Mouse (Mus musculus) 3T3-L1 (cell line): Measurements from ENCODE around the gene Plekhg1.

Experiments
- DNase-seq: peaks from one replicate; pipeline ENCODE4 v3.0.0-alpha.2; 2015; ENCODE audit warnings: low read depth, low spot score

Plekhg1 gene

DNA sequence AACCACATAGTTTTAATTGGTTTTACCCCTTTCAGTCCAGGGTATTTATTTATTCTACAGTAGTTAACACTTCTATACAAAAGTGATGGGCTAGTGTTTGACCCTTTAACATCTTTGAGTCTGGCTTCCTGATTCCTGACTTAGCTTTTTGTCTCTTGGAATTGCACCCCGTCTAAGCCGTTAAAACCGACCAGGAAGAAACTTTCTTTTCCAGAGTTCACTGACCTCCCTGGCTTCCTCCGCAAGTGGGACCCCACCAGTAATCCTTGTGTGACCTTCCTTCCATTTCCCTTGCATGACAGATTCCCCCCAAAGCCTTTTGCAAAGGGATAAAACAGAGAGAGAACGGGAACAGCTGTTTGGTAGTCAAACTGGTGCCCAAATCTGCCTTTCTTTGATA, 1.6 kb downstream of the Plekhg1 start:
- DNase-seq, result no peak

DNA sequence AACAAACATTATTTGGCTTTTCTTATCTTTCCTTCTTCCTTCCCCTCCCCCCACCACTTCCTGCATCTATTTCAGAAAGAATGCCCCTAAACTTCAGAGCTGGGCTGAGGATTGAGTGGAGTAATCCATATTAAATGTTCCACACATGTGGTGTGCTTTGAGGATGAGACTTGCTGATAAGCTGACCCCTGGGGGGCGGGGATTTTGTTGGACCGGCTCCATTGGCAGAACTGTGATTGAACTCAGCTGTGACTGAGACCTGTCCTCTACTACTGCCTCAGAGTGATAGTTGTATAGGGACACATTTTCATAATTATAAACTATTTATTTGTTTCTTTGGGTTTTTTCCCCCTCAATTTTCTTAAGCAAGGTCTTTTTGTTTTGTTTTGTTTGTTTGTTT, 2.9 kb downstream of the Plekhg1 start:
- no peak for DNase-seq

DNA sequence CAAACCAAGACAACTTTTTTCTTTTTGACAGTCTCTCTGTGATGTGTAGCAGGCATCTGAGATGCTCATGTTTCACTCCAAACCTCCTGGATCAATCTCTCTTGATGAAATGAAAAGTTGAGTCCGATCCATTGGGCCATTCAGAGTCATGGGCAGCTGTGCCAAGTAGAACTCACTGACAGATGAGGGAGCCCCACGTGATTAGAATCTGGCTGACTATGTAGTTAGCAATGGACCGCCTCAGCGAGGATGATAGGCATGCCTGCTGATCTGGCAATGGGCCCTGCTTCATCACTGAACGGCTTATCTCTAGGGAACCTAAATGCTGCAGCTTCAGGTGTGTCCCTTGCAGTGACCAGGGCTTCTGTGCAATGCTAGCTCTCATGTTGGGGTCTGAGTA, 3.7 kb downstream of the Plekhg1 start:
- DNase-seq, result no peak

DNA sequence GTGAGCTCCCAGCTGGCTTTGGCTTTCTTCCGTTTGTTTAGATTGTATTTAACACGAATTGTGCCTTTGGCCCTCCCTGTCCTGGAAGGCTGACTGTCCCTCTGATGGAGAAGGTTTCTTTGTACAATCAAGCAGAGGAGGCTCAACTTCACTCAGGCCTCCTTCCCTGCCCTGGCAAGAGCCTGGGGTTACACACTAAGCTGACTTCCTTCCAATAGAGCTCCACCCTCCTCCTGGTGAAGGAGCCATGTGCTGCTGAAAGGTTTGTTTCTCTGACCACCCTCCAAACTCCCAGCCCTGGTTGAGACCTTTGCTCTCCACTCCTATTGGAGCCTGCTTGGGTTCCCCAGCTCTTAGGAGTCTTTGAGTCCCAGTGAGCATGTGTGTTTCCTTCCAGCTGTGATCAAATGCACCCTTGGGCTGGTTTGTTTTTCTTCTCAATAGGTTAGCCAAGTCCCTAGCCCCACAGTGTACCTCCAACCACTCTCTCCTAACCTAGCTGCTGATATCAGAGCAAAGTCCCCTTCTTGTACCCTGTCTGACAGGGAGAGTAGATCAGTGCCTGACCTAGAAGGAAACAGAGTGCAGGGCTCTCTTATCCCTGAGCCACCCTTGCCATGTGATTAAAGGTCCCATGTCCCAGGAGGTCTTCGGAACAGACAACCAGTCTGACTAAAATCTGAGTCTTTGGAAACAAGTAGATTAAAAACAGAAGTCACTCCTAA, 6.8 kb downstream of the Plekhg1 start:
- DNase-seq, result no peak

DNA sequence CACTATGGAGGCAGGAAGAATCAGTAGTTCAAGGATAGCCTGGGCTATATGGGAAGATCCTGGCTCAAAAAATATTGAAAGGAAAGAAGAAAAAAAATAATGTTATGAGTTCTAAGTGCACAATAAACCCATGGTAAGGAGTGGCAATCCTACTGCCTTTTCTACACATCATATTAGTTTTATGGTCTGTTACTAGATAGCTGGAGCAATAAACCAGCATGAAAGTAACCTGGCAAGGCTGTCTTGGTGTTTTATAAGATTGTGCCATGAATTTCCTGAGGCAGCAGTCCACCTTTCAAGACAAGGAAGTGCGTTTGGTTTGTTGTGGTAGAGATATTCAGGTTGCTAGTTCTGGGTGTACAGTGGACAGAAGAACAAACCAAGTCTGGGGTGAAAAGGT, 9.4 kb downstream of the Plekhg1 start:
- DNase-seq, result no peak

DNA sequence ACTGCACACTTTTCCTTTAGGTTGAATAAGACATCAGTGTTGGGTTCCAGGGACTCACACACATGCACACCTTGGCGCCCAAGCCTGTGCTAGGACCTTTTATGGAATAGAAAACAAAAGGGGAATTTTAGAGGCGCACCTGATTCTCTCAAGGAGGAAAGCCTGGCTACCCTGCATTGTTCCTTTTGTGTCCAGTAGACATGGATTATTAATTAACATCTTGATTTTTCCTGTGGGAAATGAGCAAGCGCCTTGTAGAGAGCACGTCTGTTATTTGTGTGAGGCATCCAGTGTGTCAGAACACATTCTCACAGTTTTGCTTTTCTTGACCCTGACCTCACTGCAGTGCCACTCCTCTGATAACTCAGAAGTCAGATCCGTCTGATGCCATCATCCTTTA, 21.8 kb downstream of the Plekhg1 start:
- DNase-seq, result no peak

DNA sequence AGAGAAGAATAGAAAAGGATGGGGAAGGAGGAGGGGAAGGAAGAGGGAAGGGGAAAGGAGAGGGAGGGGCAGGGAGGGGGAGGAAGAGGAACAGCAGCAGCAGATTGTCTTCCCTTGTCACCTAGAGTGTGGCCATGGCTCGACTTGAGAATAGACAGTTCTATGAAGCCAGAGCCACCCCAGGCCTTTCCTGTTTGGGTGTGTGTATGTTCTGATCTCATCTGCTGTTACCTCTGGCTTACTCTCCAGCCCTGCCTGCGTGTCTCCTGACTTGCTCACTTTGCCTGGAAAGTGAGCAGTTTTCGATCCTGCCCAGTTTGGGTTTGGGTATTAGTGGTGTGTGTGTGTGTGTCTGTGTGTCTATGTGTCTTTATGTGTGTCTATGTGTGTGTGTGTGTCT, 23.0 kb downstream of the Plekhg1 start:
- DNase-seq, result no peak

DNA sequence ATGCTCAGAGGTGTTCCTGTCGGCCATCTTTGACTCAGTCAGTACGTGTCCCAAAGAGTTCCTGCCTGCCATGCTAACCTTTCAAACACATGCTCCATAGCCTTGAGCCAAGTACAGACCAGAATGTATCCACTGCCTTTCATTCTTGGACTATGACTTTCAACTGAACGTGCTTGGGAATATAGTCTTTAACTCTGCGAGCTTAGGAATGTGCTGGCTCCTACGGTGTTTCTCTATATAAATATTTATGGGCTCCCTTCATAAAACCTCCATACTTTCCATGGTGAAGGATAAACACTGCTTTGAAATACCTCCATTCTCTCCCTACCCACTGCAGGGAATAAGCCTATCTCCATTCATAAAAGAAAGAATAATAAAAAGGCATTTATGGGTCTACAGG, 29.0 kb downstream of the Plekhg1 start:
- no peak for DNase-seq

DNA sequence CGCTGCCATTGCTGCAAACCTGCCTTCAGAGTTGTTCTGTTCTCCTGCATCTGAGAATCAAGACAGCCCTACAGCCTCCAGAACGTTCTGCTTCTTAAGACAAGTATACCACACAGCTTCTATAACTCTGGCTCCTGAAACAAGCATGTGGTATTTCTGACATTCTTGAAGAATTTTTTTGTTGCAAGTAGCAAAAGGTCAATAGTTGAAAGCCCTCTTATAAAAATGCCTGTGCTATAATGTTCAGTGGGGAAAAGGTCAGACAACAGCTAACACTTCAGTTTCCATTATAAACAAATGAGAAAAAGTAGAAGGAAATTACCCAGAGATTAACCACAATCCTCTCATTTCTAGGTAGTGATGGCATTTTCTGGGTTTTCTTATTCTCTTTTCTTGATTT, 34.2 kb downstream of the Plekhg1 start:
- DNase-seq, result no peak

DNA sequence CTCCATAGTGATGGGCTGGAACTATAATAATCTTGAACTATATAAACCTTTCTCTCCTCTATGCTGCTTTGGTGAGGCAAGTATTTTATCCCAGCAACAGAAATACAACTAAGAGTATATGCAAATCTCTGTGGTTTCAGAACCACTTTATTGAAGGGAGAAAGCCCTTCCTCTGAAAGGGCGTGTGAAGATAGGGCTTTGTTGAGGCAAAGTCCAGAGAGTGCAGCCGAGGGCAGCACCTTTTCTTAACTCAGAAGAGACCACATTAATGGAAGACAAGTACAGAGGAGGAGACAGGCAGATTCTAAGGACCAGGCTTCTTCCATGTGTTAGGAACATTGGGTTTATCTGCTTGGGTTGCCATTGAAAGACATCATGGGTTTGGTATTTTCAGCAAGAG, 36.6 kb downstream of the Plekhg1 start:
- DNase-seq, result no peak

DNA sequence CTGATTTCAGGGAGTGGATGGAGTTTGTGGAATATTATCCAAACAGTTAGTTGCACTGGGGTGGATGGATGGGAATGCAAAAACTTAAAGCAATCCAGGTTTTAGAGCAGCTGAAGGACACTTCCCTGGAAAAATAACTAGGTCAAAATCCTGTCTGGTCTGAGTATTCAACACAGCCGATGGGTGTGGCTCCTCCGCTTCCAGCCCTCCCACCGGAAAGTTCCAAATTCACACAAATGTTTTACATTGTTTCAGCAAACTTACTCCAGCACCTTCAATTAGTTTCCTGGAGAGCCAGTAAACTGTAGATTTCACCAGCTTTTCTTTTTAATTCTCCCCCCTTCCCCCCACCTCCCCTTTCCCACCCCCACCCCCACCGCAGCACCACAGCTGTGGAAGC, 45.2 kb downstream of the Plekhg1 start:
- no peak for DNase-seq

DNA sequence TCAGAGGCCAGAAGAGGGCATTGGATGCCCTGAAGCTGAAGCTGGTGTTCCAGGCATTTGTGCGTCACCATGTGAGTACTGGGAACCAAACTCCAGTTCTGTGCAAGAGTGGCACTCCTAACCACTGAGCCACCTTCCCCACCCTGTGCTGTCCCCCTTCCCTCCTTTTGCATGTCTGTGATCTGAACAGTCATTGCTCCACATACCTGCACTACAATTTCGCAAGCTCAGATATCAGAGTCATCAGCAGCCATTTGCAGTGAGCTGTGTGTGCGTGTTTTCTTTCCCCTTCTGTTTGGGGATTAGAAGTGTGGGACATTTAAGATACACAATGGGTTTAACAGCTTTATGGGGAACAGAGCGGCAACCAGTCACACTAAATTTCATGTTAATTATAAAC, 46.4 kb downstream of the Plekhg1 start:
- DNase-seq, result no peak

DNA sequence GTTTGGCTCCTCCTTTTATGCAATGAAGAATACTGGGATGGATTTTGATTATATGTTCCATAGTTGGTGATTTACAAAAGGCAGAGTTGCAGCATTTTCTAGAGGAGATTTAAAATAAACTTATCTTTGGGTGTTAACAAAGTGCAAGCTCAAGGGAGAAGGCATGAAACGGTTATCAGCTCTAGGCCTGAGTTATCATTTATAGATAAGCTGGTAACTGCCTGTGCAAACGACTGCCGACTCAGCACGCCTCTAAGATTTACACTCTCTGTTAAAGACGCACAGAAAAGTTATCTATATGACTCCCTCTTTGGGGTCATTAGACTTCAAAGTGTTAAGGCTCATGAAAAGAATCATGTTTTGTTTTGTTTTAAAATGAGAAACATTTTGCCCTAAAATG, 46.8 kb downstream of the Plekhg1 start:
- DNase-seq, result no peak

DNA sequence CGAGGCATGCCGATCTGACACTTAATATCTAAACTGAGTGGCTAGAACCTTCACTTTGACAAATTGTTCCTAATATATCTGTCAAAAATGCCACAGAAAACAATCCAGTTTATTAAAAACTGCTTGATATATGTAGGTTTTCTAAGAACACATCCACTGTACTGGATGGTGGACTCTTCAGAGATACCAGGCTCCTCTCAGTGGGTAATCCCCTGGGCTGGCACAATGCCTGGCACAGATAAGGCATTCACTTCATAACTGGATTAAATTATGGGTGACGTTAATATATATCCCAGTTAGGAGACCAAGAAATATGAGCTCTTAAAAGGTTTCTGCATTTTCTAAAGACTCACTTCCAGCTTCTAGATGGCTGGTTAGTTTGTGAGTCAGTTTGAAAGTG, 53.7 kb downstream of the Plekhg1 start:
- DNase-seq, result no peak

DNA sequence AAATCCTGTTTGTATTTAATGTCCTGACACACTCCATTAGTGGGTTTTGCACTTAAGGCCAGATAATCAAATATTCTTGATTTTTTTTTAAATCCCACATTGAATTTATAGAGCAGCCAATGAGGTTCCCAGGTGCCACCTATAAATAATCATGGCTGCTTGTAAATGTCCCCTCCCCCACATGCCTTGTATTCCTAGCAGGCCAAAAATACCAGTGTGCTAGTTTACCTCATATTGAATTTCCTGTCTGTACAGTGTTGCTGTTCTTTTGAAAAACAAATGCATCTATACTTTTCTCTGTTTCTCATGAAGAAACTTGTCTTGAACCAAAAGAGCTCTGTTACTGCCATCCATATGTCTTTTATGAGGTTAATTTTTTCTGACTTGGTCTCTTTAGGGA, 59.3 kb downstream of the Plekhg1 start:
- no peak for DNase-seq

DNA sequence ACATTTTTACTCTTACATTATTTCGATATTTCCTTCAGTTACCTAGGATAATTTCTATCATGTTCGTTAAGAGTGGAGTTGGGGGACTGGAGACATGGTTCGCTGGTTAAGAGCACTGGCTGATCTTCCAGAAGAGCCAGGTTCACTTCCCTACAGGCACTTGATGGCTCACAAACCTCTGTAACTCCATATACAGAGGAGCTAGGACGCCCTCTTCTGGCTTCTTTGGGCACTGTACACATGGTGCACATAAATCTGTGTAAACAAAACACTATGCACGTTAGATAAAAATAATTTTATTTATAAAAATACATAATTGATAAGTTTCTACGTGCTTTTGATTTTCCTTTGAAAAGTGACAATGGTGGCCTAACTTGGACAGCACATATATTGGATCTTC, 61.1 kb downstream of the Plekhg1 start:
- no peak for DNase-seq

DNA sequence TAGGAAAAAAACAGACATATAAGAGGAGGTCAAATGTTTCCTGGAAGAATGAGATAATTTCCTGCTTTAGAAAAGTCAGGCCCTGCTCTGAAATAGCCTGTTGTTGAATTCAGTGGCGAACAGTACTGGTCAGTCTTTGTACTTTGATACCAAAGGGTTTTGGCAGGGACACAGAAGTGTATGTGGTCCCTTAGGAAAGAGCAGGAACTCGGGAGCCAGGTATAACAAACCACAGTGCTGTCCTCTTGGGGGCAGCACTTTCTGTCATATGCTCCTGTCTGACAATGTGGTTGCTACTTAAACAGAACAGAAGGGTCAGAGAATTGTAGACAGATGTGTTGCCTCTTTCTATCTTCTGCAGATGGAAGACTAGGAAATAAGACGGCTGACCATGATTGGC, 65.2 kb downstream of the Plekhg1 start:
- DNase-seq, result no peak

DNA sequence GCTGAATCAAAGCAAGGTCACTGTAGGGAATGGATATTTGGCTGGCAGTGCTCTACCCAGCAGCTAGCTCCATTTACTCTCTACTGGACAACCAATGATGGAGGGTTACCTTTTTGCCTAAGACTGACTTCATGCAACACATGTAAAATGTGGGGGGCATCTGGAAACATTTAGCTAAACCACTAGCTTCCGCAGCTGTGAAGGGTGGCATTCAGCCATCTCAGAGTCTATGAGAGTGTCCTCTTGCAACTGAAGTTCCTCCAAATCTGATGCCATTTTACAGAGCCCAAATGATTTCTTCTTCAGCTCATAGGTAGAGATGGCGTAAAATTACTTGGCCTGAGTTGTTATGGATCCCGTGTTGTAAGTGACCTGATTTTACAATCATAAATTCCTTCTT, 67.8 kb downstream of the Plekhg1 start:
- no peak for DNase-seq

DNA sequence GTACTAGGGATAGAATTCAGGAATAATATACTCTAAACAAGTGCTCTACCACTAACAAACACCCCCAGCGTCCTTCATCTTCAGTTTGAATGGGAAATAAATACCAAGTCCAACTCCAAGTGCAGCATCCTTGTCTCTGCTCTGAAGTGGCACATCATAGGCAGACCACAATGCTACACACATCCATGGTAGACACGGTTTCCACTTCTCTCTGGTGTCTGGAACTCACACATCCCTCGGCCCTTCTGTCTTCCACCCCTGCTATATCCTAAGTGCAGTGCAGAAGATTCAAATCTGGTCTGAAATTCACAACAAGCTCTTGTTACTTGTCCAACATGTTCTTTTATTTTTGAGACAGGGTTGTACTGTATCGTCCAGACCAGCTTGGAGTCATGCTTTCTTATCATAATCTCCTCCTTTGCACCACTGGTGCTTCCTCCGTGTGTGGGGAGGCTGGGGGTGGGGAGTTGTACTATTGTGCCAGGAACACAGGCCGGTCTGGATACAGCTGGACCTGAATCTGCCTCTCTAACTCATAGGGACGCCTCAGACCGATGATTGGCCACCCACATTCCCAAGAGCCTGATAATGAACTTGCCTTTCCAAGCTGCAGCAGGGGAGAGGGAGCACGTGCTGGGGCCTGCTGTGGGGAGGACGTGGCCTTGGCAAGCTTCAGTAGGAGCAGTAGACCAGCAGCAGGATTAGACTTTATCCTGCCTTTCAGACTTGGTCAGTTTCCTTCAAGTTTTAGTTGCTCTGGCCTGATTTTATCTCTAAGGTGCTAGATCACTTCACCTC, 70.5 kb downstream of the Plekhg1 start:
- no peak for DNase-seq

DNA sequence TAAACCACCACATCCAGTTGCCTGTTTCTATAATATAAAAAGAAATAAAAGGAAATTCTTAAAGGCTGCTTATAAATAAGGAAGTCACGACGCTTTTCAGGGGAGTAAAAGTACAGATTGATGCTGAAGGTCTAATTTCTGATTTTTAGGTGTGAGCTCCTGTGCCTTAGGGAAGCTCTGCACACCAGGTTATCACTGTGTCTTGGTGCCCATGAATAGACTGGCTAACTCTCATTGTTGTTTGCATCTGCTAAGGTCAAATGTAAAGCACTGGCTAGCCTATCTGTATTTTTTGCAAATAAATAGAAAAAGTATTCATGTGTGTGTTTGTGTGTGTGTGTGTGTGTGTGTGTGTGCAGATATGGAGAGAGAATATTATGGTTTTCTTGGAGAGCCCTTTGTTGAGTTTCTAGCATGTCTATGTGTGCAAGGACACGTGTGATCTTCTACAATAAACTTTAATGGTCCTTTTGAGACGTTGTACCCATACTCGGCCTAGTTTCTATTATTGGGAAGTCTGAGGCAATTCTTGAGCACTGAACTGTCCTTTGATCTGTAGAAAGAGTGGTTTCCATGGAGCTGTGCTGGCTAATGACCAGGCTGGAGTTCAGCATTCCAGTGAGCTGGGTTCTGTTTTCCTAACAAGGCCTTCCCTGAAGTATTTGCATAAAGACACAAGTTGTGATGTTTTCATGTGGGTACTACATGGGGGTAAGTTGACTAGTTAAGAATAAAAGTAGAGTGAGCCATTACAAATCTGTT, 79.0 kb downstream of the Plekhg1 start:
- DNase-seq, result no peak

DNA sequence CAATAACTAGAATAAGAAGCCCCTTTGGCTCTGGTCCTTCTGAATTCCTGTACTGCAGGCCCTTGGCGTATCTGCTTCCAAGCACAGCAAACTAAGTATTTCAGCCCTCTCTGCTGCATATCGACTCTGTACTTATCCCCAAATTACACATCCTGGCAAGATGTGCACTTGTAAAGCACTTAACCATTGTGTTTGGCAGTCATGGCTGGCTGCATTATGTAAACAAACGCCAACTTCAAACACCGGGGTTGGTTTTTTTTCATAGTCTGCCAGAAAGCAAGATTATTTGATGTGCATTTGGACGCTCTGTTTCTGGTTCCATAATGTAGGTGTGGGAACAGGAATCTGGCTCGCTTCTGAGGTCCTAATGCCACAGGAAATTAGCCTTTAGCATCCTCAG, 83.7 kb downstream of the Plekhg1 start:
- DNase-seq, result no peak

DNA sequence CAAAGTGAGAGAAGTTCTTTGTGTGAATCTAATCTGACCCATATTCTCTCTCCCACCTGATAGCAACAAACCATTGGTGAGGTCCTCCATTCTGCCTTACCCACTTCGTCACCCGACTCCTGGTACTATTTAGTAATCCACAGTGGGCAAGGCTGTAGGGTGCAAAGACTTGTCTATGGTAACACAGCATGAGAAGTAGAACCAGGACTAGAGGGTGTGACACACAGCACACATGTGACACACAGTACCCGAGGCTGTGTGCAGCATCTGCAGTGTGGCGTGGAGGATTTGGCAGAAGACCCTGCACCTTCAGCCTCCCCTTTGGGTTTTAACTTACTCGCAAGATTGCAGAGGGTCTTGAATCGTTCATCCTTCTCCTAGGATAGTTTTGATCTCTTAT, 85.9 kb downstream of the Plekhg1 start:
- DNase-seq, result no peak

DNA sequence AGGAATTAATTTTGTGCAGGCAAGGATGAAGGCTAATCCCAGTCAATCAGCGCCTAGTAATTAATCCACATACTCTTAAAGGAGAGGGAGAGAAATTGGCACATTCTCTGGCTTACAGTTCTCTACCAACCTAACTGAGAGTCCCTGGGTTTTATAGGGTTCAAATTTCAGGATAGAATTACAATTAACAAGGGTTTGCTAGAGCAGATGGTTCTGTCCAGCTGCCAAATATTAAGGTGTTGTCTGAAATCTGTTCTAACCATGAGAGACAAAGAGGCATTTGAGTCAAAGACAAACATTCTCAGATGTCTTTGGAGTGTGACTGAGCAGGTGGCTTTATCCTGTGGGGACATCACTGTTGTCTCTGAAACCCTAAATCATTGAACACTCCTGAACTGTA, 87.2 kb downstream of the Plekhg1 start:
- DNase-seq, result no peak
